Mouse (Mus musculus) cortical plate, adult 2 months (tissue): Measurements from ENCODE around the gene Hbb-bs. TPM values are rescaled to one million over a fixed set of nuclear protein-coding genes. Genes with fewer than 3 reads are reported as not detected.
"Not testable (repeated sequence)": the region's sequence is repeated elsewhere in the genome, so short reads cannot be mapped to it uniquely, and the experiment has no call there.

ENCODE experiments used
- H3K27ac ChIP-seq: fragments of 200-500 bp; 2 replicates; pipeline ENCODE4 v1.5.1; 2012; ENCODE audit warnings: low read length, control low read depth, inconsistent platforms; ENCODE audit not compliant: insufficient read depth
- H3K4me1 ChIP-seq: fragments of 200-500 bp; 2 replicates; pipeline ENCODE4 v1.6.1; 2011; ENCODE audit warnings: low read length; ENCODE audit not compliant: control insufficient read depth, insufficient read depth
- H3K4me3 ChIP-seq: fragments of 200-500 bp; 2 replicates; pipeline ENCODE4 v1.5.1; 2011; ENCODE audit warnings: mild to moderate bottlenecking, low read length, control low read depth; ENCODE audit not compliant: insufficient read depth
- CTCF ChIP-seq: fragments of 200-500 bp; IDR thresholded peaks from 2 replicates; pipeline ENCODE4 v1.5.1; 2011; ENCODE audit warnings: mild to moderate bottlenecking, control low read depth, low read length; ENCODE audit not compliant: insufficient read depth; ENCODE audit errors: extremely low read depth
- POLR2A ChIP-seq: fragments of 200-500 bp; IDR thresholded peaks from 2 replicates; pipeline ENCODE4 v1.6.1; 2011; ENCODE audit warnings: mild to moderate bottlenecking, low read length, control low read depth; ENCODE audit not compliant: insufficient read depth; ENCODE audit errors: extremely low read depth
- polyA plus RNA-seq: library from polyadenylated mRNA; depleted of rRNA; stranded (reverse); fragments of >200 nt; gene quantifications from 2 replicates; pipeline ENCODE4 v1.2.3, GENCODE M21; 2012

Hbb-bs gene
- polyA plus RNA-seq, 1 experiment: 650 TPM

DNA sequence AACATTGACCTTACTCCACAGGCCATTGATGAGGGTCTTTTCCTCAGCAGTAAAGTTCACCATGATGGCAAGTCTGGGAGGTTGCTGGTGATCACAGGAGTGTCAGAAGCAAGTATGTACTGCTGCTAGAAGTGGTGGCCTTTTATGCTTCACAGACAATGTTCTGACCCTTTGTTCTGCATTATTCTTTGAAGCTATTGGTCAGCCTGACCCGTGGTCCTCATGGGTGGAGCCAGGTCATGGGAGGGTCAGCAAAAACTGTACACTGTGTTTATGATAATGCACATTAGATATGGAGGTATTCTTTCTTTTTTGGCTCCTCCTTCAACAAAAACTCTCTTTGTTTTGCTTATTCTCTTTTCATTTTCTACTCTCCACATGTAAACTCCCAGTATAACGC lies 25.2 kb upstream of the Hbb-bs start, which contains the start of gene Hbb-y:
Gene Hbb-y (minus strand): TSS at position 127 of the 400 bp plus-strand sequence.
- no peak for TF ChIP-seq POLR2A
- TF ChIP-seq CTCF: no peak
- H3K4me3 ChIP-seq: no peak within 1 kb of the TSS
- no peak within 1 kb of the TSS for H3K27ac ChIP-seq
- H3K4me1 ChIP-seq: no peaks in the 10 kb centered on the region

DNA sequence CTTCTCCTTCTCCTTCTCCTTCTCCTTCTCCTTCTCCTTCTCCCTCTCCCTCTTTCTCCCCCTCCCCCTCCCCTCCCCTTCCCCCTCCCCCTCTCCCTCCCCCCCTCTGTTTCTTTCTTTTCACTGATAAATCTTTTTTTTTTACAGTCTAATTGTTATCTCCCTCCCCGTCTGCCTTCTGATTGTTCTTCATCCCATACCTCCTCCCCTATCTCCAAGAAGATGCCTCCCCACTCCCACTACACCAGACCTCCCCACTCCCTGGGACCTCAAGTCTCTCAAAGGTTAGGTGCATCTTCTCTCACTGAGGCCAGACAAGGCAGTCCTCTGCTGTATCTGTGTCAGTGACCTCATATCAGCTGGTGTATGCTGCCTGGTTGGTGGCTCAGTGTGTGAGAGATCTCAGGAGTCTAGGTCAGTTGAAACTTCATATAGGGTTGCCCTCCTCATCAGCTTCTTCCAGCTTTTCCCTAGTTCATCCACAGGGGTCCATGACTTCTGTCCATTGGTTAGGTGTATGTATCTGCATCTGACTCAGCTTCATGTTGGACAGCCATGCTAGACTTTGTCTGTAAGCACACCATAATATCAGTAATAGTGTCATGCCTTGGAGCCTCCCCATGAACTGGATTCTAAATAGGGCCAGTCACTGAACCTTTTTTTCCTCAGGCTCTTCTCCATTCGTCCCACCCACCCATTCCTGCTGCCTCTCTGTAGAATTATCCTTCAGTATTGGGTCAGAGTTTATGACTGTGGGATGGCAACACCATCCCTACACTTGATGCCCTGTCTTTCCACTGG lies 16.8 kb upstream of the Hbb-bs start:
- H3K27ac ChIP-seq: no peak overlapping the region
- no peak overlapping the region for H3K4me3 ChIP-seq
- TF ChIP-seq POLR2A: no peak
- no peak for TF ChIP-seq CTCF
- no peaks in the 10 kb centered on the region for H3K4me1 ChIP-seq

DNA sequence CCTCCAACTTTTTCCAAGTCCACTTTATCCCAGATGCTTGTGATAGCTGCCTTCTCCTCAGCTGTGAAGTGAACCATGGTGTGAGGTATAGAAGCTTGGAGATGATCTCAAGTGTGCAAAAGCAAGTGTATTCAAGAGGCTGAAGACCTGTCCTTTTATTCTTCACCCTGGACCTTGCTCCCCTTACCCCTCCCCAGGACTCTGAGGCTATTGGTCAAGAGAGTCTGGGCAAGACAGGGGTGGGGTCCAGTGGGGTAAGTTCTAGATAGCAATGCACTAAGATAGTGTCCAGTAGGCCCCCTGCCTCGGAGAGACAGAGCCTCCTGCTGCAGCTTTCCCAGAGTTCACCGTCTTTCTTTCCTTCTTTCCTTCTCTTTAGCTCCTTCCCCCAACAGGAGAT lies 15.1 kb upstream of the Hbb-bs start, which contains the start of gene Hbb-bh1:
Gene Hbb-bh1 (minus strand): TSS at position 131 of the 400 bp plus-strand sequence.
- Histone ChIP-seq H3K27ac (no peak within 1 kb of the TSS), H3K4me1 (no peaks in the 10 kb centered on the region)
- TF ChIP-seq POLR2A (no peak), CTCF (no peak)

DNA sequence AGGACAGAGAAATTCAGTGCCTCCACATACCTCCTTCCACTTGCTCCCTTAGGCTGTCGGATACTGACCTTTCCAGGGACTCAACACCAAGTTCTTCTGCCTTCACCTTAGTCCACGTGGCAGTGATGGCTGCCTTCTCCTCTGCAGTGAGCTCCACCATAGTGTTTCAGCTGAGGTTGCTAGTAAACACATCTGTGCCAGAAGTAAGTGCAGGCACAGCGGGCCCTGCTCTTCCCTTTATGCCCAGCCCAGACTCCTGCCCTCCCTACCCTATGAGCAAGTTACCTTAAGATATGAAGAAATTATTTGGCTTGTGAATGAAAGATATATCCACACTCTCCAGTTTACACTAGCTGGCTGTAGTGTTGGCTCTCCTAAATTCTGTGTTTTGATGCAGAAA lies 12.4 kb upstream of the Hbb-bs start, which contains the start of gene Hbb-bh2:
Gene Hbb-bh2 (minus strand): TSS at position 253 of the 400 bp plus-strand sequence.
- Histone ChIP-seq H3K4me3 (no peak within 1 kb of the TSS), H3K4me1 (no peaks in the 10 kb centered on the region), H3K27ac (no peak within 1 kb of the TSS)
- no peak for TF ChIP-seq CTCF
- no peak for TF ChIP-seq POLR2A

More for the DNA sequence above, 15.1 kb upstream of the Hbb-bs start, which contains the start of gene Hbb-bh1:
- H3K4me3 ChIP-seq: no peak within 1 kb of the TSS

DNA sequence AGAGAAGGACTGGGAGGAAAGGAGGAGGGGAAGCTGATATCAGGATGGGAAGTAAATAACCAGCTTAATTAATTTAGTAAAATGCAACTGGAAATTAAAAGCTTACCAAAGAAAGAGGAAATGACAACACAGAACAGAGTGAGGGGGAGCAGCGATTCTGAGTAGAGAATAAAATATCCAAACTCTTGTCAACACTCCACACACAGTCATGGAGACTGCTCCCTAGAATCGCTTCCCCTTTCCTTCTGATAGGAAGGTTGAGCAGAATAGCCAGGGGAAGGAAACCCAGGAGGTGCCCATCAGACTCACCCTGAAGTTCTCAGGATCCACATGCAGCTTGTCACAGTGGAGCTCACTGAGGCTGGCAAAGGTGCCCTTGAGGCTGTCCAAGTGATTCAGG lies 757 bp downstream of the Hbb-bs start:
- not testable (repeated sequence) for H3K4me1 ChIP-seq, H3K4me3 ChIP-seq, H3K27ac ChIP-seq

DNA sequence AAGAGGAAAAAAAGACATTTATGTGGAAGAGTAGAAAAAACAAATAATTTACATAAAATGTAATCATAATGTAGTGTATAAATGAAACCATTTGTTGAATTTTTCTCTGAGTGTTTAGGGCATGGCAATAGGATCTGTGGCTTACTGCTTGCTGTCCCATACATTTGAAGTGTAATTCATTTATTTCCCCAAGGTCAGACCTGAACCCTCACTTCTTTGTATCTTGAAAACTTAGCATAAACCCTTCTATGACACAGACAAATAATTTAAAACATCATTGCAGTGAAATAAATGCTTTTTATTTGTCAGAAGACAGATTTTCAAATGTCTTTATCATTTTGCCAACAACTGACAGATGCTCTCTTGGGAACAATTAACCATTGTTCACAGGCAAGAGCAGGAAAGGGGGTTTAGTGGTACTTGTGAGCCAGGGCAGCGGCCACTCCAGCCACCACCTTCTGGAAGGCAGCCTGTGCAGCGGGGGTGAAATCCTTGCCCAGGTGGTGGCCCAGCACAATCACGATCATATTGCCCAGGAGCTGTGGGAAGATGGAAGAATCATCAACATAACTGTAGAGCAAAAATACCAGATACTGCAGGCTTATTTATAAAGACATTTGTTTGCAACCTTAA lies 1.5 kb downstream of the Hbb-bs start:
- TF ChIP-seq POLR2A (no peak), CTCF (no peak)
- no peak overlapping the region for H3K27ac ChIP-seq
- H3K4me1 ChIP-seq: no peaks in the 10 kb centered on the region
- no peak overlapping the region for H3K4me3 ChIP-seq

DNA sequence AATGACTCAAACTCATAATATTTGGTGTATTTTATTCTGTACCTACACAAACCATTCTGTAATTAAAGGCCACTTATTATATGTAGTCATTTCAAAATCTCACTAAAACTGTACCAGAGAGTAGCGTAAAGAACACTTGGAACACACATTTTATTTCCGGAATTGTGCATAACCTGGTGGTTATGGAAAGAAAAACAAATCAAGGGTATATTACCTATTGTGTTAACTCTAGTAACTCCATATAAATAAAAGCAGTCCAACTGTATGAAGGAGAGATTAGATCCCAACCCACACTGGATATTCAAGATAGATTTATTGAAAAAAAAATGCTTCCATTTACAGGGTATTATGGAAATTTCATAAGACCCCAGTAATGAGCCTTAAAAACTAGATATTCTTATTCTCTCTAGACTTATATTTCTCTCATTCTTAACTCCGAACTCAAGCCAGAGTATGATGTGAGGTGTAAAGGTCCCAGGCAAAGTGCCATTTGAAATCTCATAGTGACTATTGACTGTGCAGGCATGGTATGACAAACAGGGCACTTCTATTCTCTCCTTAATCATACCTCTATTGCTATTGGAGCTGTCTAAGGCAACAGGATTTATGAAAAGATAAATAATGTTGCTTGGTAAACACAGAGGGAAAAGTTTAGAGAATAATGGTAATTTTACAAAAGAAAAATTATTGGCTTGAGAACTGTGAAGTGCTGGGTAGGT lies 2.2 kb downstream of the Hbb-bs start:
- TF ChIP-seq POLR2A: no peak
- TF ChIP-seq CTCF: no peak
- Histone ChIP-seq H3K4me3 (no peak overlapping the region), H3K27ac (no peak overlapping the region), H3K4me1 (no peaks in the 10 kb centered on the region)

DNA sequence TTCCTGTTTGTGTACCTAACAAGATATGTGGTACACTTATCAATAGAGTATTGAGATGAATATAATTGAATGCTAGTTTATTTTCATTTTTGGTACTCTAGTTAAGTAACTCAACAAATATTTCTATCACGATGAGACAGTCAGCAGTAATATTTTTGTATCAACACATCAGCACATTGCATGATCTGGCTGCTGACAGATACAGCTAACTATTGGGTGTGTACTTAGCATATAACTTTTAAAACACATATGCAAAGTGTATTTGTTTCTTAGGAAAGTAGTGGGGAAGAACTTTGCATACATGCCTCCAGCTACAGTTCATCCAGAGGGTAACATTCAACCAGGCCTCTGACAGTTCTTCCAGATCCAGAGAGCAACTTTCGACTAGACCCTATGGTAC lies 3.3 kb downstream of the Hbb-bs start:
- TF ChIP-seq POLR2A (no peak), CTCF (no peak)
- no peaks in the 10 kb centered on the region for H3K4me1 ChIP-seq
- H3K27ac ChIP-seq: no peak overlapping the region
- no peak overlapping the region for H3K4me3 ChIP-seq

DNA sequence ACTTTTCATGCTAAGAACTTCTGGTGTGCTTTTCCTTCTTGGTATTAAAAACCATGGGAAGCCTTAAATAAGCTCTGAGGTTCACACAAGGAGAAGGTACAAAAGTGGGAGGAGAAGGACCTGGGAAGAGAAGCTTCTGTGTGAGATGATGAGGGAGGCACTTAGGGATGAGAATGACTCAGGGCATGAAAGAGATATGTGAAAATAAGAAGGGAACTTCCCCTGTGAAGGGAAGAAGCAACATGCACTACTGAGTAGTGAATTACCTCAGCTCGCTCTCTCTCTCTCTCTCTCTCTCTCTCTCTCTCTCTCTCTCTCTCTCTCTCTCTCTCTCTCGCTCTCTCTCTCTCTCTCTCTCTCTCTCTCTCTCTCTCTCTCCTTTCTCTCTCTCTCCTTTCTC lies 12.8 kb downstream of the Hbb-bs start:
- H3K27ac ChIP-seq, H3K4me3 ChIP-seq, H3K4me1 ChIP-seq: not testable (repeated sequence)
